Mouse (Mus musculus): ENCODE measurements around the gene Gstt4.
"Not testable (repeated sequence)": the region's sequence is repeated elsewhere in the genome, so short reads cannot be mapped to it uniquely, and the experiment has no call there.

Gene Gstt4

GRCm38 (mm10) chr10:75822443-75822842, at the start of gene Gstt4:
Gstt4 (minus strand) TSS chr10:75822543.
- DNase-seq (ENCODE audit: low spot score in 2 of 2): no peak

DNA sequence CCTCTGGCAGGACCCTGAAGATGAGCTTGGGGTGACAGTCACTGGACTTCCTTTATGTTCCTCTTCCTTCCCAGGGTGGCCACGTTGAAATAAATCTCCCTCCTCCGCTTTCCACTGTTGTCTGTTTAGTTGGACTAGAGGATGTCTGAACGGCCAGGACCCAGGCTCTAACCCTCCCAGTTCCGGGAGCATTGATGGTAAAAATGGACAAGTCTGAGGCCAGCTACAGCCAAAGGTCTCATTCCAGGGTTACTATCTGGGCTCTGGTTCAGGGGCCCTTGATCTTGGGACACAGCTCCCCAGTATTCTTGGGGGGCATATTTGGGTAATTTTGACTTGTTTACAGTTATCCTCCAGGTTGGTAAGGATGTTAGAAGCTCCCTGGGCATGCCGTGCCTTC, 39.2 kb upstream of the Gstt4 start:
- DNase-seq (ENCODE audit: low spot score in 2 of 2): no peak

DNA sequence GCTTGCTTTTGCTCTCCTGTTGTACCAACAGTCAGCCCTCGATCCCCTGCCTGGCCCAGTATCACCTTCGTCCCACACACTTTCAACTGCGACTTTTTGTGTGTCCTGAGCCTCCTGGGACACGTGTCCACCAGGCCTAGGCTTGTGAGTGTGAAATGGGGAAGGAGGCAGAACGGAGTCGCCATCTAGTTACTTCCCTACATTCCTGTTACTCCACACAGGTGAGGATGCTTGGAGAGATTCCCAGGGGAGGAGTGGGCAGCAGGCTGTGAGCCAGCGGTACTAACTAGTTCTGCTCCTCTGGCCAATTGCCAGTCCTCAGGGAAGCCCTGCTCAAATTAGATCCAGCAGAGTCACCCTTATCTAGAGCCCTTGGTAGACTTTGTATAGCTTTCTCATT, 38.4 kb upstream of the Gstt4 start:
- DNase-seq (ENCODE audit: low spot score in 2 of 2): peak; percentile 56 to 60

GRCm38 (mm10) chr10:75859786-75860470, 37.6 kb upstream of the Gstt4 start, which contains the start of gene Mif:
Mif (minus strand) TSS chr10:75860240.
- DNase-seq (ENCODE audit: low spot score in 2 of 2): peak; percentile 88 to 89

DNA sequence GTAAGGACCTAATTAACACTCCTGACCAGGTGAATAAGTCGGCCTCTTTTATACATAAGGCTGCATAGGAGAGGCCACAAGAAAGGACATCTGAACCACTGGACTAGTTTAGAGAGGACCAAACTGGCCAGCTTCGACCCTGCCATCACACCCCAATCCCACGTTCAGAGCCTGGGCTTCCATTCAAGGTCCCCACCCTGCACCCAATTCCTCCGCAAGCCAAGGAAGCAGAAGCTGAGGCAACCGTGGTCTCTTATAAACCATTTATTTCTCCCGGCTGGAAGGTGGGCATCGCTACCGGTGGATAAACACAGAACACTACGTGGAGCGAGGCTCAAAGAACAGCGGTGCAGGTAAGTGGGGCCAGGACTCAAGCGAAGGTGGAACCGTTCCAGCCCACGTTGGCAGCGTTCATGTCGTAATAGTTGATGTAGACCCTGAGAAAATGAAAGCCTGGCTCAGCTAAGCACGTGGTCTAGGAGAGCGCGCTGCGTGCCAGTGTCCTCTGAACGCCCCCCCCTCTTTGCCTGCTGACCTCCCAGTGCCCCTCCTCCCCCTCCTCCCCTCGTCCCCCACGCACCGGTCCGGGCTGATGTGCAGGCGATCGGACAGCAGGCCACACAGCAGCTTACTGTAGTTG, 36.9 kb upstream of the Gstt4 start:
- peak; percentile 59 to 74 for DNase-seq (ENCODE audit: low spot score in 2 of 2)

GRCm38 (mm10) chr10:75857598-75857997, 35.3 kb upstream of the Gstt4 start:
- DNase-seq (ENCODE audit: low spot score in 2 of 2): no peak

GRCm38 (mm10) chr10:75856976-75857375, 34.6 kb upstream of the Gstt4 start:
- DNase-seq (ENCODE audit: low spot score in 2 of 2): no peak

DNA sequence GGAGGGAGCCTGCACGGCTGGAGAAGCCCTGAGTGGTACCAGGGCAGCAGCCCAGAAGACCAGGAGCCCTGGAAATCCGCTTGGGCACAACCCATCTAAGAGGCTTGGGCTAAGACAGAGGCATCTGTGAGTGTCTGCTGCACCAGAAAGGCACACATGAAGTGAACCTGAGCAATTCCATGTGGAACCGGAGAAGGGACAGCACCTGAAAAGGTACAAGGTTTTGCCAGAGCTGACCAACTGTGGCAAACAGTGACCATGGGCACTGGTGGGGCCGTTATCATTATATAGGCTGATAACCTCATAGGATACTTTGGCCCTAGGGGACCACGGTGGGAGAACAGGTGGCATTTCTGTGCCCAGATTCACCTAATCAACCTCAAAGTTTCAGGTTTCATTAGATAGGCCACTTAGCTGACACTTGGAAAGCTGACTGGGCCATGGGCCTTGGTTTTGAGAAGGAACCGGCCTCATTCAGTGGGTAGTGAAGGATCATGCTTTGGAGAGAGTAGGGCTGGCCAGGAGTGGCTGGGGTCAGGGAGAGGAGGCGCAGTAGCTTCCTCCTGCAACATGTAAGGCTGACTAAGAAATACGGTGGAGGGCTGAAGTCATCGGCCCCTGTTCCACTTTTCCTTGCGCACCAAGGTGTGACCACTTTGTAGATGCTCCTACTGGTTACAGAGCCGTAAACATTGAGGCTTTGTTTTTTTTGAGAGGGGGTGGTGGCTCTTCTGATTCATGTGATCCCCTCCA, 34.0 kb upstream of the Gstt4 start:
- DNase-seq (ENCODE audit: low spot score in 2 of 2): no peak

DNA sequence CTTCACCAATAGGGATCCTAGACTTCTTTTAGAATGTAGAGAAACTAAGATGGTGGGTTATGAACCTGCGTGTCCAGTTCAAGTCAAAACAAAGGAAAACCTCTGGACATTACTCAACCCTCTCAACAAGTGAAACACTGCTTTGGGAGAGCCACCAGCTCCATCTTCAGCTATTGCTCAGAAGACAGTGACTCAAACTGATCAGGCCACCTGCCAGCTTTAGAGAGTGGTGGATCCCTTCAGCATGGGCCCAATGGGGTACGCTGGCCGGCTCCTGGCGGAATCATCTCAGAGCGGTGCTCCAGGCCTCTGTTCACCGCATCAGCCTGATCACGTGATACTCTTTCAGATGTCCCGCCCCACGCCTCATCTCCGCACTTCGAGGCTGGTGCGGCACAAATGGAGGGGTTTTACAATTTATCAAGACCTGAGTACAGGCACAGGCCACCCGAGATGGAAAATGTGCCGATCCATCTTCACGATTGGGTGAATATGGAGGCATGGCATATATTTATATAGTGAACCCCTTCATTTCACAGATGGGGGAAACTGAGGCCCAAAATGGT, 33.2 kb upstream of the Gstt4 start:
- DNase-seq (ENCODE audit: low spot score in 2 of 2): no peak

- no peak for DNase-seq (ENCODE audit: low spot score in 2 of 2)
These were observed 32.4 kb upstream of the Gstt4 start for GRCm38 (mm10) chr10:75854791-75855190.

DNA sequence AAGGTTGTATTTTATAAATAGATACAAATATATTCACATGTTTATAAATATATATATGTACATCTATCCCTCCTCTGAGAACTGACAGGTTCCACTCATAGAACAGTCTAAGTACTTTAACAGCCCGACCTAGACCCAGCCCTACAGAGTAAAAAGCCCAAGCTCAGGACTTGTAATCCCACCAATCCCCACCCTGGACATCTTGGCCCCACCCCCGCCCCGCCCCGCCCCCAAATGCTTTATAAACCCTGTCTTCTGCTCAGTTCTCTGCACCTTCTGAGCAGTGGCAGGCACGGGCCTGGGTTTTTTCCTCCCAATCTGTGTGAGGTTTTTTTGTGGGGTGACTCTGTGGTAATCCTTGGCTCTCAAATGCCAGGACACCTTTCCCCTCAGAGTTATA, 31.8 kb upstream of the Gstt4 start:
- DNase-seq (ENCODE audit: low spot score in 2 of 2): no peak

DNA sequence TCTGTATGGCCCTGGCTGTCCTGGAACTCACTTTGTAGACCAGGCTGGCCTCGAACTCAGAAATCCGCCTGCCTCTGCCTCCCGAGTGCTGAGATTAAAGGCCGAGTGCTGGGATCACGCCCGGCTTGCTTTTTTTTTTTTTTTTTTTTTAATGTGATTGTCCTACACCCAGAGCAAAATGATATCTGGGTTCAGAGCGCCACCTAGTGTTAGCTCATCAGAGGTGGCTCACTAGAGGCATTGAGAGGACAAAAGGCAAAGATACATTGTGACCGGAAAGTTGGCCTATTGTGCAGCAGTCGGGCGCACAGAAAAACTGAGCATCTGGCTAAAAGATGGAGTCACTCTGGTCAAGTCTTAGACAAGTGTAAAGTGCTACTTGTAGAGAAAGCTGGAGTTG, 31.1 kb upstream of the Gstt4 start:
- peak; percentile 83 to 90 for DNase-seq (ENCODE audit: low spot score in 2 of 2)

DNA sequence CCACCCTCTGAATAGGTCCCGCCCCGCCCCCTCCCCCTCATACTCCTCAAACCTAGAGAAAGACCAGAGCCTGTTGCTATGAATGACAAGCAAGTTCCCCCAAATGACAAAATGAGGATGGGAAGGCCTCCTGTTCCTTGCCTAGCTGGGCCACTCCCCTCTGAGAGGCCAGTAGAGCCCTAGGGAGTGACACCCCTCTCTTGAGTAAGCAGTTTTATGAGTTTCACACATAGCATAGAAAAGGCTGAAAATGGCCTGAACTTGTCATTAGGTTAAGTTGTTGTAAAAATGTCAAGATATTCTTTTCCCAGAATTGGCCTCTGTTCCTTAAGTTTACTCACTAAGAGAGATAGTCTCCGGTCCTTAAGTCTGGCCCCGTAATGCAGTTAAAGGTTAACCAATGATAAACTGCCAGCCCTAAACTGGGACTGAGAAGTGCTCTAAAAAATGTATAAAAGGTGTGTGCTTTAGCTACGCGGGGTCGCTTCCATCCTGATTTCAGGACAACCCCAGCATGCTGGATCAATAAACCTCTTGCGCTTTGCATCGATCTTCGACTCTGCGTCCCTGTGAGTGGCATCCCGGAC, 30.3 kb upstream of the Gstt4 start:
- DNase-seq (ENCODE audit: low spot score in 2 of 2): no peak

GRCm38 (mm10) chr10:75851681-75852080, 29.3 kb upstream of the Gstt4 start:
- DNase-seq (ENCODE audit: low spot score in 2 of 2): no peak

DNA sequence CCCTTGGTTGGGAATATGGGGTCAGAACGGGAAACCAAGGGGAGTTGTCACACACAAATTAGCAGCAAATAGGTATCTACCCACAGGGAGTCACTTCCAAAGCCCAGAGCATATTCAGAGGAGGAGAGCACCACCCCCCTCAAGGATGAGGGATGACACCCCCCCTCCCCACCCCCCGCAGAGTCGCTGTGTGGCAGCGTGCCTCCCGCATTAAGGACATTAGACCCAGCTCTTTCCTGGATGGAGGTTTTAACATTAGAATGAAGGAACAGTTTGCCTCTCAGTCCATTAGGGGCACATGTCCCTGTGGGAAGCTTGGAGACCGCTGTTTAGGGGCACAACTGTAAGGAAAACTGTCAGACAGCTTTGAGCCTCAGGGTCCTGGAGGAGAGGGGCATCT, 28.7 kb upstream of the Gstt4 start:
- no peak for DNase-seq (ENCODE audit: low spot score in 2 of 2)

DNA sequence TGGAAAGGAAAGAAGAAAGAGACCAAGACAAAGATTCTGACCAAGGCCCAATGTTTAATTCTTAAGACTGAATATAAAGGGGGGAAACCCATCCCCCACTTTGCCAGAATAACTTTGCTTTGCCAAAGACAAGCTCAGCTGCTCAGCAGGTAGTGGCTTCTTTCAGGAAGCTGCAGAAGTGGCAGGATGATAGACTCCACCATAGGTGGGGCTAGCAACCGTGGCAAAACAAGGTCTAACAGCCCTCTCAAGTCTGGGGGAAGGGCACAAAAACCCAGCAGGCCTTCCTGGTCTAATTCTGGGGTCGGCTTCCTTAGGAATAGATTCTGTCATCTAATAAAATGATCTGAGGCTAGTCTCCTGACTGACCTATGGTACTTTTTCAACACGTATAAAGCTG, 26.0 kb upstream of the Gstt4 start:
- DNase-seq (ENCODE audit: low spot score in 2 of 2): no peak

- no peak for DNase-seq (ENCODE audit: low spot score in 2 of 2)
These were observed 23.1 kb upstream of the Gstt4 start for GRCm38 (mm10) chr10:75845306-75845930.

GRCm38 (mm10) chr10:75844800-75845199, 22.5 kb upstream of the Gstt4 start:
- DNase-seq (ENCODE audit: low spot score in 2 of 2): no peak

DNA sequence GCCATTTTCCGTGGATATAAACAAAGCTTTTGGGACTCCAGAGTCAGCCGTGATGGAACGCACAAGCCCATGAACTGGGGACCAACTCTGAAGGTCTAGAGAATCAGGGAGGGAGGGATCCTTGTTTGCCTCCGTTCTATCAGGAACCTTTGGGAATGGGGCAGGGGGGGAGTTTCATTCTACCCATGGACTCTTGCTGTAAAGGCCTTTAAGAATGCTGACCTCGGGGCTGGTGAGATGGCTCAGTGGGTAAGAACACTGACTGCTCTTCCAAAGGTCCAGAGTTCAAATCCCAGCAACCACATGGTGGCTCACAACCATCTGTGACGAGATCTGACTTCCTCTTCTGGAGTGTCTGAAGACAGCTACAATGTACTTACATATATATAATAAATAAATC, 21.6 kb upstream of the Gstt4 start:
- not testable (repeated sequence) for DNase-seq (ENCODE audit: low spot score in 2 of 2)

GRCm38 (mm10) chr10:75839092-75839491, 16.7 kb upstream of the Gstt4 start:
- DNase-seq (ENCODE audit: low spot score in 2 of 2): no peak

DNA sequence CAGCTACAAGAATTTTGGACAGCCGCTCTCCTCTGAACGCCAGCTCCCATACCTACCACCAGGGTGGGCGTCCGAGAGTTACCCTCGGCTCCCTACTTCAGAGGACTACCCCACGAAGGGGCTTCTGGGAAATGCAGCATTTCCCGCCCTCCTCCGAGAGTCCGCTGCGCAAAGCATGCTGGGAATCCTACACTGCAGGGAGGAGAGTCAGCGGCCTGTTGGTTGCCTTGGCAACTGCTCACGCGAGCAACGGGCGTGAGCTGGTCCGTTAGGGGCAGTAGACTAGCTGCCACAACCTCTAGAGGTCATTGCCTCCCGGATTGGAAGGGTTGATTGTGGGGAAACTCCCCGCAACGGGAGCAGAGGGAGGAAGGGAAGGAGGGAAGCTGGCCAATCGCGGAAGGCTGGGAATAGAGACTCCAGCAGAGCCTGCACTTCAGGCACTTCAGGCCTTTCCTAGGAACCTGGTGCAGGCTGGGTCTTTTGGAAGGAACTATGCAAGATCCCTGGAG, 15.0 kb upstream of the Gstt4 start, which contains the start of gene Gstt2:
Gene Gstt2, minus strand, starts transcription at position 177 of the 512 bp plus-strand sequence.
- peak; percentile 94 to 95 for DNase-seq (ENCODE audit: low spot score in 2 of 2)
